Mouse (Mus musculus) CH12.LX (cell line): ENCODE results near the gene Ms4a10. TPM values are rescaled to one million over a fixed set of nuclear protein-coding genes. Genes with fewer than 3 reads are reported as not detected.

ENCODE experiments used
- DNase-seq: peaks from one replicate; pipeline ENCODE4 v3.0.0-alpha.2; 2013; ENCODE audit errors: extremely low read depth
- H3K27ac ChIP-seq: 2 replicates; pipeline ENCODE4 v1.5.1; 2012; ENCODE audit warnings: low read depth, mild to moderate bottlenecking, control low read depth, moderate library complexity; ENCODE audit not compliant: insufficient read depth
- H3K27me3 ChIP-seq: replicated peaks from 2 replicates; pipeline ENCODE3; 2012; ENCODE audit warnings: inconsistent platforms
- H3K36me3 ChIP-seq, 2 experiments: replicated peaks in 1 of 2; 2 replicates each; pipeline versions ENCODE3 to v1.6.1; 2012; ENCODE audit warnings: inconsistent platforms in 1 of 2, low read length in 1 of 2, mild to moderate bottlenecking in 1 of 2, mixed read lengths in 1 of 2, moderate library complexity in 1 of 2; ENCODE audit not compliant: control insufficient read depth in 1 of 2, insufficient read depth in 1 of 2
- H3K4me1 ChIP-seq, 2 experiments: 2 replicates each; pipeline ENCODE4 v1.6.1; 2012; ENCODE audit warnings: inconsistent platforms in 1 of 2, moderate library complexity in 1 of 2; ENCODE audit not compliant: insufficient read depth in 2 of 2, control insufficient read depth in 1 of 2
- H3K4me2 ChIP-seq: 2 replicates; pipeline ENCODE4 v1.6.1; 2012; ENCODE audit warnings: low read depth, mild to moderate bottlenecking, control low read depth; ENCODE audit not compliant: poor library complexity, insufficient read depth, severe bottlenecking
- H3K4me3 ChIP-seq, 3 experiments: fragments of 150-350 bp in 1 of 3; sonication (generic) in 1 of 3; replicated peaks in 1 of 3; 2 replicates each; pipeline versions ENCODE3 to v1.5.1; 2011 to 2012; ENCODE audit warnings: low read depth in 2 of 3, low read length in 2 of 3, mild to moderate bottlenecking in 2 of 3, moderate library complexity in 2 of 3, control low read depth in 1 of 3, improper control_type of control experiment in 1 of 3, inconsistent platforms in 1 of 3, mixed read lengths in 1 of 3; ENCODE audit not compliant: poor library complexity in 1 of 3
- H3K79me2 ChIP-seq: replicated peaks from 2 replicates; pipeline ENCODE4 v1.6.1; 2012; ENCODE audit warnings: mild to moderate bottlenecking, moderate library complexity; ENCODE audit not compliant: control insufficient read depth, poor library complexity, insufficient read depth, severe bottlenecking; ENCODE audit errors: extremely low read depth
- H3K9ac ChIP-seq: 2 replicates; pipeline ENCODE4 v1.6.1; 2012; ENCODE audit warnings: low read depth, mild to moderate bottlenecking, control low read depth, moderate library complexity; ENCODE audit not compliant: insufficient read depth
- H3K9me3 ChIP-seq: replicated peaks from 2 replicates; pipeline ENCODE3; 2012; ENCODE audit warnings: low read length, inconsistent platforms, mixed read lengths
- CHD2 ChIP-seq: IDR thresholded peaks from 2 replicates; pipeline ENCODE4 v1.6.1; 2011; ENCODE audit warnings: low read length, improper control_type of control experiment
- E2F4 ChIP-seq: IDR thresholded peaks from 2 replicates; pipeline ENCODE4 v1.6.1; 2011; ENCODE audit warnings: low read depth, low read length, improper control_type of control experiment; ENCODE audit not compliant: insufficient replicate concordance
- ETS1 ChIP-seq: conservative IDR thresholded peaks from 2 replicates; pipeline ENCODE4 v1.6.1; 2012; ENCODE audit warnings: low read depth, mild to moderate bottlenecking, inconsistent platforms, low read length, improper control_type of control experiment, moderate library complexity
- IRF4 ChIP-seq: IDR thresholded peaks from 2 replicates; pipeline ENCODE4 v1.6.1; 2014; ENCODE audit warnings: low read depth, mild to moderate bottlenecking, inconsistent platforms, low read length, improper control_type of control experiment
- JUN ChIP-seq: IDR thresholded peaks from 2 replicates; pipeline ENCODE4 v1.6.1; 2011; ENCODE audit warnings: low read depth, mild to moderate bottlenecking, low read length, improper control_type of control experiment, moderate library complexity; ENCODE audit not compliant: insufficient read depth
- MAX ChIP-seq: IDR thresholded peaks from 2 replicates; pipeline ENCODE4 v1.6.1; 2011; ENCODE audit warnings: low read length, improper control_type of control experiment
- MAZ ChIP-seq: IDR thresholded peaks from 2 replicates; pipeline ENCODE4 v1.6.1; 2012; ENCODE audit warnings: low read depth, mild to moderate bottlenecking, inconsistent platforms, low read length, improper control_type of control experiment, moderate library complexity
- MYC ChIP-seq: IDR thresholded peaks from 2 replicates; pipeline ENCODE4 v1.6.1; 2011; ENCODE audit warnings: low read depth, mild to moderate bottlenecking, improper control_type of control experiment, low read length
- NRF1 ChIP-seq: IDR thresholded peaks from 2 replicates; pipeline ENCODE4 v1.6.1; 2014; ENCODE audit warnings: low read depth, mild to moderate bottlenecking, inconsistent platforms, low read length, improper control_type of control experiment, moderate library complexity
- PAX5 ChIP-seq: IDR thresholded peaks from 2 replicates; pipeline ENCODE4 v1.6.1; 2012; ENCODE audit warnings: low read length, inconsistent platforms, mixed read lengths
- POLR2A ChIP-seq: IDR thresholded peaks from 2 replicates; pipeline ENCODE4 v1.6.1; 2011; ENCODE audit warnings: low read depth, mild to moderate bottlenecking, improper control_type of control experiment, low read length
- POLR2AphosphoS2 ChIP-seq: IDR thresholded peaks from 2 replicates; pipeline ENCODE4 v1.6.1; 2011; ENCODE audit warnings: low read depth, low read length, improper control_type of control experiment
- RAD21 ChIP-seq: IDR thresholded peaks from 2 replicates; pipeline ENCODE4 v1.6.1; 2011; ENCODE audit warnings: low read depth, mild to moderate bottlenecking, low read length, improper control_type of control experiment, moderate library complexity
- RCOR1 ChIP-seq: conservative IDR thresholded peaks from 2 replicates; pipeline ENCODE4 v1.6.1; 2012; ENCODE audit warnings: low read depth, mild to moderate bottlenecking, inconsistent platforms, low read length, improper control_type of control experiment
- SMC3 ChIP-seq: IDR thresholded peaks from 2 replicates; pipeline ENCODE4 v1.6.1; 2011; ENCODE audit warnings: low read depth, low read length, improper control_type of control experiment
- UBTF ChIP-seq: IDR thresholded peaks from 2 replicates; pipeline ENCODE4 v1.6.1; 2012; ENCODE audit warnings: low read depth, mild to moderate bottlenecking, inconsistent platforms, low read length, improper control_type of control experiment, moderate library complexity
- USF1 ChIP-seq: IDR thresholded peaks from 2 replicates; pipeline ENCODE4 v1.6.1; 2014; ENCODE audit warnings: low read depth, mild to moderate bottlenecking, inconsistent platforms, low read length, improper control_type of control experiment
- ZC3H11A ChIP-seq: IDR thresholded peaks from 2 replicates; pipeline ENCODE4 v1.6.1; 2012; ENCODE audit warnings: low read depth, mild to moderate bottlenecking, inconsistent platforms, low read length, improper control_type of control experiment
- ZKSCAN1 ChIP-seq: IDR thresholded peaks from 2 replicates; pipeline ENCODE4 v1.6.1; 2012; ENCODE audit warnings: low read depth, inconsistent platforms, low read length, improper control_type of control experiment, borderline replicate concordance
- ZMIZ1 ChIP-seq: IDR thresholded peaks from 2 replicates; pipeline ENCODE4 v1.6.1; 2012; ENCODE audit warnings: low read depth, mild to moderate bottlenecking, inconsistent platforms, low read length, improper control_type of control experiment
- dilution Hi-C: fragments of 300-500 bp; cut with MboI; formaldehyde crosslinking; loops from 2 replicates; pipeline ENCODE4 v1.14.3; 2020; ENCODE audit warnings: low sequenced_read_pairs; ENCODE audit not compliant: extremely low pct_unique_long_range_greater_than_20kb, extremely low pct_ligation_motif_present
- in situ Hi-C: fragments of 300-500 bp; cut with MboI; formaldehyde crosslinking; loops from 3 replicates; pipeline ENCODE4 v1.14.3; 2019; ENCODE audit warnings: low sequenced_read_pairs, low pct_ligation_motif_present, low pct_unique_long_range_greater_than_20kb, mixed read lengths
- polyA plus RNA-seq: library from polyadenylated mRNA; unstranded; fragments of >175 nt; gene quantifications from 2 replicates; pipeline ENCODE4 v1.2.1, GENCODE M21; 2012; ENCODE audit warnings: low read depth; ENCODE audit not compliant: insufficient read length
- total RNA-seq, 2 experiments: library from RNA; depleted of rRNA; stranded (reverse); fragments of 300-350 nt in 1 of 2; fragments of >200 nt in 1 of 2; gene quantifications; 2 replicates each; pipeline ENCODE4 v1.2.3; 2012 to 2014

Gene Ms4a10
- total and polyA plus RNA-seq, 3 experiments: not detected

GRCm38 (mm10) chr19:11017891-11018290, 43.4 kb upstream of the Ms4a10 start, which contains the start of gene Ms4a18:
Gene Ms4a18, minus strand, starts transcription at chr19:11018031.
- no peaks in the 10 kb centered on the region for H3K27me3 ChIP-seq

GRCm38 (mm10) chr19:11017251-11017650, 42.8 kb upstream of the Ms4a10 start:
- no peaks in the 10 kb centered on the region for H3K36me3 ChIP-seq
- H3K4me2 ChIP-seq: no peak overlapping the region
- H3K4me3 ChIP-seq: no peak overlapping the region
- dilution Hi-C loops: no loop called here
- DNase-seq: no peak
- H3K9me3 ChIP-seq: peaks cover 7% of the 10 kb centered on the region
- no peak for TF ChIP-seq SMC3
- no peak for TF ChIP-seq CHD2
- no peak for TF ChIP-seq JUN
- no peak for TF ChIP-seq MAX
- no peak for TF ChIP-seq ETS1
- TF ChIP-seq MAZ: no peak
- TF ChIP-seq ZKSCAN1: no peak
- TF ChIP-seq E2F4: no peak
- no peak for TF ChIP-seq POLR2A
- no peak for TF ChIP-seq MYC
- no peak for TF ChIP-seq PAX5
- TF ChIP-seq ZC3H11A: no peak
- no peak for TF ChIP-seq UBTF
- no peak for TF ChIP-seq POLR2AphosphoS2
- no peak for TF ChIP-seq ZMIZ1
- no peak for TF ChIP-seq IRF4
- TF ChIP-seq NRF1: no peak
- no peak for TF ChIP-seq RAD21
- TF ChIP-seq RCOR1: no peak
- no peak for TF ChIP-seq USF1
- TF ChIP-seq, all 38 proteins: peak for 0
- H3K9ac ChIP-seq: no peak overlapping the region
- H3K27me3 ChIP-seq: no peaks in the 10 kb centered on the region
- no peak overlapping the region for H3K27ac ChIP-seq
- in situ Hi-C loops: no loop called here
- no peaks in the 10 kb centered on the region for H3K79me2 ChIP-seq
- H3K4me1 ChIP-seq: peaks cover 0 to 20% of the 10 kb centered on the region in 2 experiments; a peak in 2 of 4 replicates

More at GRCm38 (mm10) chr19:11017891-11018290, 43.4 kb upstream of the Ms4a10 start, which contains the start of gene Ms4a18:
- Histone ChIP-seq H3K79me2 (no peaks in the 10 kb centered on the region), H3K9ac (no peak within 1 kb of the TSS), H3K4me2 (no peak within 1 kb of the TSS), H3K9me3 (peaks cover 7% of the 10 kb centered on the region), H3K4me1 (peaks cover 0 to 20% of the 10 kb centered on the region in 2 experiments; a peak in 2 of 4 replicates), H3K27ac (no peak within 1 kb of the TSS), H3K36me3 (no peaks in the 10 kb centered on the region), H3K4me3 (no peak within 1 kb of the TSS)
- TF ChIP-seq MAZ: no peak
- no peak for TF ChIP-seq RAD21
- in situ Hi-C loops: no loop called here
- dilution Hi-C loops: no loop called here
- DNase-seq: no peak
